Mouse (Mus musculus): ENCODE measurements around the gene Ap3s2. TPM values are rescaled to one million over a fixed set of nuclear protein-coding genes. Genes with fewer than 3 reads are reported as not detected.

The Ap3s2 gene
- polyA plus RNA-seq, 1 experiment from 2014 or later: 33.9 TPM

GRCm38 (mm10) chr7:79895225-79895624, 25.2 kb downstream of the Ap3s2 start:
- no peak for ATAC-seq (ENCODE audit: low FRiP score, low TSS enrichment)
- 74% methylated on average over 3 of the region's 3 CpGs for WGBS

GRCm38 (mm10) chr7:79894790-79895189, 25.7 kb downstream of the Ap3s2 start:
- H3K4me2 ChIP-seq (replicated peaks; ENCODE audit: low read depth, low read length): no peak overlapping the region
- 90% methylated on average over 1 of the region's 1 CpGs for WGBS
- H3K27ac ChIP-seq (ENCODE audit: low read depth, low read length): no peak overlapping the region
- peaks cover 26% of the 10 kb centered on the region for H3K36me3 ChIP-seq (ENCODE audit: control insufficient read depth, insufficient read depth, low read length)
- no peaks in the 10 kb centered on the region for H3K27me3 ChIP-seq (ENCODE audit: control insufficient read depth, insufficient read depth, low read length)
- H3K9ac ChIP-seq (ENCODE audit: low read depth, low read length): no peak overlapping the region
- no peak overlapping the region for H3K4me3 ChIP-seq (ENCODE audit: low read length)
- peaks cover 7% of the 10 kb centered on the region for H3K4me1 ChIP-seq (ENCODE audit: control insufficient read depth, insufficient read depth, low read length)
- ATAC-seq (ENCODE audit: low FRiP score, low TSS enrichment): no peak
- no peaks in the 10 kb centered on the region for H3K9me3 ChIP-seq (ENCODE audit: control insufficient read depth, low read length)

More at GRCm38 (mm10) chr7:79895225-79895624, 25.2 kb downstream of the Ap3s2 start:
- H3K9me3 ChIP-seq (ENCODE audit: control insufficient read depth, low read length): no peaks in the 10 kb centered on the region
- H3K4me3 ChIP-seq (ENCODE audit: low read length): no peak overlapping the region
- H3K36me3 ChIP-seq (ENCODE audit: control insufficient read depth, insufficient read depth, low read length): peaks cover 26% of the 10 kb centered on the region
- peaks cover 7% of the 10 kb centered on the region for H3K4me1 ChIP-seq (ENCODE audit: control insufficient read depth, insufficient read depth, low read length)
- no peak overlapping the region for H3K9ac ChIP-seq (ENCODE audit: low read depth, low read length)
- H3K4me2 ChIP-seq (replicated peaks; ENCODE audit: low read depth, low read length): no peak overlapping the region
- H3K27me3 ChIP-seq (ENCODE audit: control insufficient read depth, insufficient read depth, low read length): no peaks in the 10 kb centered on the region
- no peak overlapping the region for H3K27ac ChIP-seq (ENCODE audit: low read depth, low read length)

- H3K27me3 ChIP-seq (ENCODE audit: control insufficient read depth, insufficient read depth, low read length): no peaks in the 10 kb centered on the region
- H3K4me1 ChIP-seq (ENCODE audit: control insufficient read depth, insufficient read depth, low read length): peaks cover 7% of the 10 kb centered on the region
- H3K9me3 ChIP-seq (ENCODE audit: control insufficient read depth, low read length): no peaks in the 10 kb centered on the region
- H3K36me3 ChIP-seq (ENCODE audit: control insufficient read depth, insufficient read depth, low read length): peaks cover 14% of the 10 kb centered on the region
- H3K27ac ChIP-seq (ENCODE audit: low read depth, low read length): peak overlapping the region; percentile 47; the same call in 1 of the 2 replicates
- H3K9ac ChIP-seq (ENCODE audit: low read depth, low read length): no peak overlapping the region
- H3K4me3 ChIP-seq (ENCODE audit: low read length): no peak overlapping the region
- ATAC-seq (ENCODE audit: low FRiP score, low TSS enrichment): 0 out of 2 replicates have a peak, but pooled peaks have one; percentile 49
- H3K4me2 ChIP-seq (replicated peaks; ENCODE audit: low read depth, low read length): no peak overlapping the region
- WGBS: 73% methylated on average over 6 of the region's 6 CpGs
Observed at GRCm38 (mm10) chr7:79892576-79893428, 27.6 kb downstream of the Ap3s2 start.

GRCm38 (mm10) chr7:79890436-79891221, 29.8 kb downstream of the Ap3s2 start:
- Histone ChIP-seq H3K27ac (ENCODE audit: low read depth, low read length) (0 out of 2 replicates have a peak overlapping the region, but pooled peaks have one; percentile 9), H3K4me2 (replicated peaks; ENCODE audit: low read depth, low read length) (no peak overlapping the region), H3K9me3 (ENCODE audit: control insufficient read depth, low read length) (no peaks in the 10 kb centered on the region), H3K27me3 (ENCODE audit: control insufficient read depth, insufficient read depth, low read length) (no peaks in the 10 kb centered on the region), H3K4me1 (ENCODE audit: control insufficient read depth, insufficient read depth, low read length) (peaks cover 10% of the 10 kb centered on the region), H3K9ac (ENCODE audit: low read depth, low read length) (no peak overlapping the region), H3K36me3 (ENCODE audit: control insufficient read depth, insufficient read depth, low read length) (peaks cover 5% of the 10 kb centered on the region; the same call in 1 of the 2 replicates), H3K4me3 (ENCODE audit: low read length) (no peak overlapping the region)
- 73% methylated on average over 15 of the region's 15 CpGs for WGBS
- no peak for ATAC-seq (ENCODE audit: low FRiP score, low TSS enrichment)

- peak overlapping the region; percentile 24; the same call in 1 of the 2 replicates for H3K27ac ChIP-seq (ENCODE audit: low read depth, low read length)
- no peak for ATAC-seq (ENCODE audit: low FRiP score, low TSS enrichment)
- H3K4me1 ChIP-seq (ENCODE audit: control insufficient read depth, insufficient read depth, low read length): peaks cover 10% of the 10 kb centered on the region
- no peak overlapping the region for H3K4me3 ChIP-seq (ENCODE audit: low read length)
- H3K4me2 ChIP-seq (replicated peaks; ENCODE audit: low read depth, low read length): no peak overlapping the region
- WGBS: 85% methylated on average over 9 of the region's 9 CpGs
- no peak overlapping the region for H3K9ac ChIP-seq (ENCODE audit: low read depth, low read length)
- H3K36me3 ChIP-seq (ENCODE audit: control insufficient read depth, insufficient read depth, low read length): peaks cover under 1% of the 10 kb centered on the region; the same call in 1 of the 2 replicates
- no peaks in the 10 kb centered on the region for H3K9me3 ChIP-seq (ENCODE audit: control insufficient read depth, low read length)
- H3K27me3 ChIP-seq (ENCODE audit: control insufficient read depth, insufficient read depth, low read length): no peaks in the 10 kb centered on the region
Observed at GRCm38 (mm10) chr7:79888603-79889002, 31.8 kb downstream of the Ap3s2 start.

- Histone ChIP-seq H3K36me3 (ENCODE audit: control insufficient read depth, insufficient read depth, low read length) (peaks cover 18% of the 10 kb centered on the region), H3K9me3 (ENCODE audit: control insufficient read depth, low read length) (no peaks in the 10 kb centered on the region)
- 89% methylated on average over 7 of the region's 7 CpGs for WGBS
Observed at GRCm38 (mm10) chr7:79883613-79884334, 36.7 kb downstream of the Ap3s2 start.

GRCm38 (mm10) chr7:79881901-79882300, 38.5 kb downstream of the Ap3s2 start:
- Histone ChIP-seq H3K9ac (ENCODE audit: low read depth, low read length) (no peak overlapping the region), H3K4me1 (ENCODE audit: control insufficient read depth, insufficient read depth, low read length) (peaks cover 12% of the 10 kb centered on the region; the same call in 1 of the 2 replicates), H3K4me2 (replicated peaks; ENCODE audit: low read depth, low read length) (no peak overlapping the region), H3K36me3 (ENCODE audit: control insufficient read depth, insufficient read depth, low read length) (peaks cover 21% of the 10 kb centered on the region), H3K27me3 (ENCODE audit: control insufficient read depth, insufficient read depth, low read length) (no peaks in the 10 kb centered on the region), H3K4me3 (ENCODE audit: low read length) (no peak overlapping the region), H3K9me3 (ENCODE audit: control insufficient read depth, low read length) (no peaks in the 10 kb centered on the region), H3K27ac (ENCODE audit: low read depth, low read length) (no peak overlapping the region)
- WGBS: 89% methylated on average over 6 of the region's 6 CpGs
- no peak for ATAC-seq (ENCODE audit: low FRiP score, low TSS enrichment)

More at GRCm38 (mm10) chr7:79883613-79884334, 36.7 kb downstream of the Ap3s2 start:
- H3K4me3 ChIP-seq (ENCODE audit: low read length): no peak overlapping the region
- no peak overlapping the region for H3K9ac ChIP-seq (ENCODE audit: low read depth, low read length)
- H3K27me3 ChIP-seq (ENCODE audit: control insufficient read depth, insufficient read depth, low read length): no peaks in the 10 kb centered on the region
- no peak overlapping the region for H3K4me2 ChIP-seq (replicated peaks; ENCODE audit: low read depth, low read length)
- no peak overlapping the region for H3K27ac ChIP-seq (ENCODE audit: low read depth, low read length)
- ATAC-seq (ENCODE audit: low FRiP score, low TSS enrichment): no peak
- H3K4me1 ChIP-seq (ENCODE audit: control insufficient read depth, insufficient read depth, low read length): peaks cover 16% of the 10 kb centered on the region; the same call in 1 of the 2 replicates

- Histone ChIP-seq H3K36me3 (ENCODE audit: control insufficient read depth, insufficient read depth, low read length) (peaks cover 21% of the 10 kb centered on the region), H3K4me2 (replicated peaks; ENCODE audit: low read depth, low read length) (no peak overlapping the region), H3K4me1 (ENCODE audit: control insufficient read depth, insufficient read depth, low read length) (peaks cover 12% of the 10 kb centered on the region; the same call in 1 of the 2 replicates), H3K27ac (ENCODE audit: low read depth, low read length) (peak overlapping the region; percentile 13; the same call in 1 of the 2 replicates), H3K4me3 (ENCODE audit: low read length) (no peak overlapping the region), H3K9me3 (ENCODE audit: control insufficient read depth, low read length) (no peaks in the 10 kb centered on the region), H3K27me3 (ENCODE audit: control insufficient read depth, insufficient read depth, low read length) (no peaks in the 10 kb centered on the region), H3K9ac (ENCODE audit: low read depth, low read length) (no peak overlapping the region)
- peak; percentile 40; the same call in 1 of the 2 replicates for ATAC-seq (ENCODE audit: low FRiP score, low TSS enrichment)
- WGBS: 18% methylated on average over 3 of the region's 3 CpGs
Observed at GRCm38 (mm10) chr7:79880998-79881397, 39.5 kb downstream of the Ap3s2 start.
